Mouse (Mus musculus) embryo, embryonic 11 days (tissue): ENCODE measurements at regions not wholly inside any gene's neighbourhood (a gene's known extent, or its start where the extent isn't known, plus 50 kb on each side); places are given as distances from the start of the nearest gene placed in this dataset.

Experiments used
- DNase-seq: peaks from one replicate; pipeline ENCODE4 v3.0.0-alpha.2; 2015

DNA sequence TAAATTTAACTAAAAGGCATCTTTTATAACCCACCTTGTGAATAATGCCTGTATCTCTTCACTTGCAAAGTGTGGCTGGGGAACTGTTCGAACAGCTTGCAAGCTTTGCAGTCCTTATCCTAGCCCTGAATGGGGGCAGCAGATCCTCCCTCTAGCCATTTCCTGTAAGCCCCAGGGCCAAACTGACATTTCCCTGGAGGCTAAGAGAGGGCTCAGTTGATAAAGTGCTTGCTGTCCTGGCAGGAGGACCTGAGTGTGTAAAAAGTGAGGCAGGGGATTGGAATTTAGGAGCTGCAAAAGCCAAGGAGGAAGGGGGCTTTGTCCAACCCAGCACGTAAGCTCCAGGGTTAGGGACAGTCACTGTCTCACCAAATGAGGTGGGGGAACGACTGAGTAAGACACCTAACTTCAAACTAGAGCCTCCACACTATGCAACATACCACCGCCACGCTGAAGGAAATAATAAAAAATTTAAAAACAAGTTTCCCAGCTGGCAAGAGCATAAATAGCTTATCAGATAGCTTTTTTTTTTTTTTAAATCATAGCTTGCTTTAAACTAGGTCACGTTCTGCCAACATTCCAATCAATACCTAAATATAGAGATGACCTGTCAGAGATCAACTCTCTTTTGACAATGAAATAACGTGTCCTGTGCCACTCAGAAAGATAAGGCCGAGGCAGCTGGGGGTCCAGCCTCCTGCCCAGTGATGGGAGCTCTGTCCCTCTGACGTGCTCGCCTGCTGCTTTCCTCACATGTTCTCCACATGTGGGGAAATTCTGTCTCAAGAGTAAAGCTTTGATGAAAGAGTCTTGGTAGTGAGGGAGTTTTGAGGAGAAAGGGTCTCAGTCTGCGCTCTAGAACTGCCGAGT, 146.0 kb downstream of the Zfp36l1 start:
- no peak for DNase-seq

- no peak for DNase-seq
These were observed 146.6 kb downstream of the Zfp36l1 start for GRCm38 (mm10) chr12:79966289-79966615.

GRCm38 (mm10) chr12:79965471-79966288, 147.1 kb downstream of the Zfp36l1 start:
- DNase-seq = peak; percentile 87

- no peak for DNase-seq
These were observed 149.3 kb downstream of the Zfp36l1 start for GRCm38 (mm10) chr12:79963443-79964025.

GRCm38 (mm10) chr12:79962649-79963236, 150.1 kb downstream of the Zfp36l1 start:
- DNase-seq = no peak

- no peak for DNase-seq
These were observed 150.9 kb downstream of the Zfp36l1 start for GRCm38 (mm10) chr12:79961881-79962280.

DNA sequence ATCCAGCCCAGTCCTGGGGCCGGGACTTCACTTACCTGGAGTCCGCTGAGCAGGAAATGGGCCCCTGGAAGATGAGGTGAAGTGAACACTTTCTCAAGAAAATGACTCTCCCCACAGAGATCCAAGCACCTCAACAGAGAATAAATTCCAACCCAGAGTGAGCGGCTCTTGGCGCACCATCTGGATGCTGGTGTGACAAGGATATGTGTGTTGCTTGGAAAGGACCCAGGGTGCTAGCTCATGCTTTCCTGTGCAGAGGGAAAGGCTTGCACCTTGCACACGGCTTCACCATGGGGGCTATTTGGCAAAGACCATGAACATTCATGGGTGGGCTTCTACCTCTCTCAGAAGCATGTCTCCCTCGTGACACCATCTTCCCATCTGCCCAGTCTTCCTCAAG, 151.7 kb downstream of the Zfp36l1 start:
- DNase-seq = no peak

GRCm38 (mm10) chr12:79960446-79960845, 152.4 kb downstream of the Zfp36l1 start:
- no peak for DNase-seq

DNA sequence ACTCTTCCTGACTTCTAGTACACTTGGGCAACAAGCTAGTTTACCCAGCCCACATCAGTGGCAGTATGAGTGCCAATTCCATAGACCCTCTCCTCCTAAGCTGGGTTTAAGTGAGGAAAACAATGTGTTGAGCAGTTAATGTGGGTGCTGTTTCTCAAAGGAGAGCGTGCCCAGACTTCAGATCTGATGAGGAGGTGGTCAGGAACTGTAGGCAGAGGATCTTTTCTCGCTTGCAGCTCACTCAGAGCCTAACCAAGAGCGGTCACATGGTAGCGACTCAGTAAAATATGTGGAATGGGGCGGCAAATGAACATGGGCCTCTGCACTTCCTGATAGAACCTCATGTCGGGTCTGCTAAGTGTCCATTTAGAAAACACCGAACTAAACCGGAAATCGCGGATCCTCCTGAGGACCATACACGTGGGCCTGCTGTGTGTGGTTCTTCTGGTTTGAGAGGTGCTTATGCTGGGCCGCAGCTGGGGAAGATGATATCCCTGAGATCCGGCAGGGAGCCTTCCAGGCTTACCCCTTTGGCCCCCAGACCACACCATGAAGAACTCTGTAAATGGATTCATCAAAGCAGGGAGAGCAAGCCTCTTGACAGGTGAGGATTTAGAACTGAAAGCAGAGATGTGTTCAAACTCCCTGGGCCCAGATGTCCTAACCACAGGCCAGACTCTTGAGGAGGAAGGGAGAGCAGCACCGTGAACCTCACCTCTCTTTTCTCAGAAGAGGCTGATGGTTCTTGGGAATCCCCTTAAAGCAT, 153.1 kb downstream of the Zfp36l1 start:
- no peak for DNase-seq

DNA sequence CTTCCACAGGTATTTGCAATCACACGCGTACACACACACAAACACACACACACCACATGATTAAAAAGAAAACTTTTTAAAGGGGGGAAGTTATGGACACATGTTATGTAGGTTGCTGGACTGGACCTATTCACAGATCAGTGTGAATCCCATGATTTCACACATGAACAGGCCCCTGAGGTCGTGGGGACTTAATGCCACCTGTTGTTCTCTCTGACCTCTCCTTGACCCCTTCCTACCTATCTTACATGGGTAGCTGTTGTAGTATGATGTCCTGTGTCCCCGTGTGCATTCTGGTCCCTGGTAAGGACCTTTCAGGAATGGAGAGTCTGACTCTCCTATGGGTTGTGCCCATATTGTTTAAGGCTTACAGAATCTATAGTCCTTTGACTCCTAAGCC, 155.6 kb downstream of the Zfp36l1 start:
- no peak for DNase-seq

- no peak for DNase-seq
These were observed 156.5 kb downstream of the Zfp36l1 start for GRCm38 (mm10) chr12:79956351-79956750.

- DNase-seq = no peak
These were observed 157.3 kb downstream of the Zfp36l1 start for GRCm38 (mm10) chr12:79955501-79955900.

- no peak for DNase-seq
These were observed 162.2 kb downstream of the Zfp36l1 start for GRCm38 (mm10) chr12:79950579-79951112.

DNA sequence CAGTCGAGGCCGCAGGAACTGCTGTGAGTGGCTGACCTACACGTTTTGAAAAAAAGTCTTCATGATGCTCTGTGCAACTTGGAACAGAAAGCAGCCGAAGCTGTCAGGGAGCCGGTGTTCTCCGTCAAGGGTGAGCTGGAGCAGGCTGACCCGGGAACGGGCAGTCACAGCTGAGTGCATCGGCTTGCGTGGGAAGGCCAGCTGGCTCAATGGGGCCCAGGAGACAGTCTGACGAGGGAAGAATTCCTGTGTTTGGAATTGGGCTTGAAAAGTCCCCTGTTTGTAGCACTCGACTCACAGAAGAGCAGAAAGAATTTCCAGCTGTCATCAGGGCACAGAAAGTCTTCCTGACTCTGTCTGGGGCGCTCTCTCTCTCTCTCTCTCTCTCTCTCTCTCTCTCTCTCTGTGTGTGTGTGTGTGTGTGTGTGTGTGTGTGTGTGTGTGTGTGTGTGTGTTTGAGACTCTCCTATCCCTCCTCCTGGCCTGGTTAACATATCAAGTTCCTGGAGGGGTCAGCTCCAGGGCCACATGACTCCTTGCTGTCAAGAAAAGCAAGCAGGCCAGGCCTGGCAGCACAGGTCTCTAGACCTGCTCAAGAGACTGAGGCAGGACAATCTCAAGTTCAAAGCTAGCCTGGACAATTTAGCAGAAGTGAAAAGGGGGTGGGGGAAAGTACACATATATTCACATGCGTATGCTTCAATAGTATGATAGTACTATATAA, 163.6 kb downstream of the Zfp36l1 start:
- peak; percentile 78 for DNase-seq

DNA sequence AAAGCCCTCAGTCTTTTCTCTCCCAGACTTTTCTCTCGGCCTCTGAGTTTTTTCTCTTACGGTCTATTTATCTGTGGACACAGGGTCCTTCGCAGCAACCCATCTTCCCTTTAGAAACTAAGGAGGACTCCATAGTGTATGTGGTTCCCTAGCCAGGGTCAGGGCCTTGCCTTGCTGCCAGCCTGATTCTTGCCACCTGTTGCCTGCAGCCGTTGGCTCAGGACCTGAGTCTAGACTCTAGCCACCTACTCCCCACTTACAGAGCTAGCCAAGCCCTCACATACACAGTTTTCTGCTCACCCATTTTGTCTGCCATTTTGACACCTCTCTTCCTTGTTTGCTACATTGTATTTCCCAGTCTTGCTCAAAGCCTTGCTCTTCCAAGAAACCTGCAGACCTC, 165.2 kb downstream of the Zfp36l1 start:
- no peak for DNase-seq

DNA sequence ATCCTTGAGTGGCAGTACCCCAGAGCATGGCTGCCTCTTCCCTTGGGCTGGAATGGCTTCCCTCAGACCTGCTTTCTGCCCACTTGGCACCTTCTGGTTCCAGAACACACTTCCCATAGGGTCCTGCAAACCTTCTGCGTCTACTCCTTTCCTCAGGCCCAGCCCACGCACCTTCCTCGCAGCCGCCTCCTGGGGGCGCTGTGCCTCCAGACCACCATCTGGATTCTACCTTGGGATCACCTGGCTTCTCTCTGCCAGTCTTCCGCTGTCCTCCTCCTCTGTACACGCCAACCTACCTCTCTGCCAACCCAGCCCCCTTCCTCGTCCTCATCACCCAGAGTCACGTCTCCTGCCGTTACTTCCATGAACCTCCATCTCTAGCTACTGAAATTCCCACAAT, 166.0 kb downstream of the Zfp36l1 start:
- no peak for DNase-seq

DNA sequence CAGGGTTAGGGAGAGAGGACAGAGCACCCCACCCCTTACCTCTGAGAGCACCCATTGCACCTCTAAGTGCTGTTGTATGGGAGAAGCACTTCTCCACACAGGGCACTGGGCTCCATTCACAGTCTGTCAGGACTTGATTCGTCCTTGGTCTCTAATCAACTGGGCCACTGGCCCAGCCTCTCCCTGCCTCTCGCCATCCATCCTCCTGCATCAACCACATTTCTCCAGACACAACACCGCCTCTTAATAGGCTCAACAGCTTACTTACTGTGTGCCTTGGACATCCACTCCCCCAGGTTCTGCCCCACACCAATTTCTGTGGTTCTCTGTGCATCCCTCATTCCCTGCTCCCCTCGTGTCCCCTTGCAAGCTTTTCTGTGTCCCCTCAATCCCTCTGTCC, 166.9 kb downstream of the Zfp36l1 start:
- DNase-seq = no peak

- peak; percentile 83 for DNase-seq
These were observed 167.9 kb downstream of the Zfp36l1 start for GRCm38 (mm10) chr12:79944714-79945493.

- no peak for DNase-seq
These were observed 168.7 kb downstream of the Zfp36l1 start for GRCm38 (mm10) chr12:79944090-79944489.

GRCm38 (mm10) chr12:79942563-79943131, 170.2 kb downstream of the Zfp36l1 start:
- no peak for DNase-seq
